Mouse (Mus musculus): Measurements from ENCODE around the gene Tsen54. TPM values are rescaled to one million over a fixed set of nuclear protein-coding genes. Genes with fewer than 3 reads are reported as not detected.

Gene Tsen54
- polyA plus RNA-seq, 1 experiment from 2014 or later = 20.1 TPM

- Histone ChIP-seq H3K4me1 (replicated peaks) (peaks cover 17% of the 10 kb centered on the region), H3K27me3 (no peaks in the 10 kb centered on the region), H3K4me2 (no peak overlapping the region), H3K36me3 (no peaks in the 10 kb centered on the region), H3K4me3 (no peak overlapping the region), H3K9me3 (replicated peaks) (no peaks in the 10 kb centered on the region), H3K9ac (no peak overlapping the region), H3K27ac (no peak overlapping the region)
- 61% methylated on average over 4 of the region's 4 CpGs for WGBS
- ATAC-seq (replicated peaks; ENCODE audit: insufficient number of reproducible peaks, insufficient read depth, low FRiP score, low read depth) = no peak
These were observed 57.9 kb downstream of the Tsen54 start for GRCm38 (mm10) chr11:115872437-115872836.

Small RNA genes lying within 50 kb of the gene (microRNA-seq; reads per million reads assigned to microRNA genes)
- not detected for gene Mir5621

Other genes starting within 250 kb of the Tsen54 start
- gene Mrps7, start 210.8 kb upstream of the Tsen54 start, polyA plus RNA-seq (2015; fragmentation: Nextera tagmentation; extraction: Ambion mirVana) = 76.2 and 80.1 TPM in 2 replicates
- gene Gga3, start 210.7 kb upstream of the Tsen54 start, polyA plus RNA-seq (2015; fragmentation: Nextera tagmentation; extraction: Ambion mirVana) = 13.7 and 16.3 TPM in 2 replicates
- 30.2 and 34.5 TPM in 2 replicates for gene Mif4gd, start 201.8 kb upstream of the Tsen54 start, polyA plus RNA-seq (2015; fragmentation: Nextera tagmentation; extraction: Ambion mirVana)
- gene Slc25a19, start 186.4 kb upstream of the Tsen54 start, polyA plus RNA-seq (2015; fragmentation: Nextera tagmentation; extraction: Ambion mirVana) = 47.7 and 48.8 TPM in 2 replicates
- 103 and 104 TPM in 2 replicates for gene Grb2, start 106.1 kb upstream of the Tsen54 start, polyA plus RNA-seq (2015; fragmentation: Nextera tagmentation; extraction: Ambion mirVana)
- 36.7 and 38.8 TPM in 2 replicates for gene Tmem94, start 49.3 kb upstream of the Tsen54 start, polyA plus RNA-seq (2015; fragmentation: Nextera tagmentation; extraction: Ambion mirVana)
- gene Caskin2, start 1.1 kb upstream of the Tsen54 start, polyA plus RNA-seq (2015; fragmentation: Nextera tagmentation; extraction: Ambion mirVana) = 18.0 and 22.5 TPM in 2 replicates
- 12.7 and 17.2 TPM in 2 replicates for gene Llgl2, start 9.3 kb downstream of the Tsen54 start, polyA plus RNA-seq (2015; fragmentation: Nextera tagmentation; extraction: Ambion mirVana)
- 0.16 TPM in 2 replicates for gene Myo15b, start 43.7 kb downstream of the Tsen54 start, polyA plus RNA-seq (2015; fragmentation: Nextera tagmentation; extraction: Ambion mirVana)
- gene Smim5, start 85.2 kb downstream of the Tsen54 start, polyA plus RNA-seq (2015; fragmentation: Nextera tagmentation; extraction: Ambion mirVana) = 52.1 and 56.3 TPM in 2 replicates
- 3.3 and 5.0 TPM in 2 replicates for gene Smim6, start 97.3 kb downstream of the Tsen54 start, polyA plus RNA-seq (2015; fragmentation: Nextera tagmentation; extraction: Ambion mirVana)
- gene Sap30bp, start 118.6 kb downstream of the Tsen54 start, polyA plus RNA-seq (2015; fragmentation: Nextera tagmentation; extraction: Ambion mirVana) = 21.4 and 21.9 TPM in 2 replicates
- gene Recql5, start 118.8 kb downstream of the Tsen54 start, polyA plus RNA-seq (2015; fragmentation: Nextera tagmentation; extraction: Ambion mirVana) = 9.1 and 14.7 TPM in 2 replicates
- 1.2 and 3.9 TPM in 2 replicates for gene Itgb4, start 160.0 kb downstream of the Tsen54 start, polyA plus RNA-seq (2015; fragmentation: Nextera tagmentation; extraction: Ambion mirVana)
- 120 and 147 TPM in 2 replicates for gene Galk1, start 198.0 kb downstream of the Tsen54 start, polyA plus RNA-seq (2015; fragmentation: Nextera tagmentation; extraction: Ambion mirVana)
- 648 and 727 TPM in 2 replicates for gene H3f3b, start 213.2 kb downstream of the Tsen54 start, polyA plus RNA-seq (2015; fragmentation: Nextera tagmentation; extraction: Ambion mirVana)
- 19.5 and 27.3 TPM in 2 replicates for gene Unk, start 215.6 kb downstream of the Tsen54 start, polyA plus RNA-seq (2015; fragmentation: Nextera tagmentation; extraction: Ambion mirVana)

Measured in heart, embryonic 15.5 days (tissue).